Mouse (Mus musculus): Measurements from ENCODE around the gene Gm45618. TPM values are rescaled to one million over a fixed set of nuclear protein-coding genes. Genes with fewer than 3 reads are reported as not detected.
"Not testable (repeated sequence)": the region's sequence is repeated elsewhere in the genome, so short reads cannot be mapped to it uniquely, and the experiment has no call there.

Gene Gm45618
- polyA plus RNA-seq (2016; fragmentation: Nextera tagmentation; extraction: Ambion mirVana) = not detected in 2 replicates

- H3K36me3 ChIP-seq; H3K4me3 ChIP-seq; H3K9me3 ChIP-seq; H3K27ac ChIP-seq; H3K27me3 ChIP-seq; H3K4me2 ChIP-seq (replicated peaks); H3K9ac ChIP-seq; ATAC-seq (ENCODE audit: insufficient number of reproducible peaks, insufficient read depth, low FRiP score, low TSS enrichment); H3K4me1 ChIP-seq: not testable (repeated sequence)
- WGBS = 91% methylated on average over 1 of the region's 1 CpGs
Measured at GRCm38 (mm10) chr7:142120629-142121028, at the start of gene Gm45618. Gm45618 (minus strand) TSS chr7:142120729.

GRCm38 (mm10) chr7:142169836-142170235 is 49.3 kb upstream of the Gm45618 start:
- H3K4me2 ChIP-seq (replicated peaks) = no peak overlapping the region
- no peak for ATAC-seq (ENCODE audit: insufficient number of reproducible peaks, insufficient read depth, low FRiP score, low TSS enrichment)
- H3K27ac ChIP-seq = no peak overlapping the region
- H3K36me3 ChIP-seq = no peaks in the 10 kb centered on the region
- no peak overlapping the region for H3K4me3 ChIP-seq
- H3K4me1 ChIP-seq = no peaks in the 10 kb centered on the region
- WGBS = 43% methylated on average over 3 of the region's 3 CpGs
- no peak overlapping the region for H3K9ac ChIP-seq
- H3K9me3 ChIP-seq = no peaks in the 10 kb centered on the region
- no peaks in the 10 kb centered on the region for H3K27me3 ChIP-seq

DNA sequence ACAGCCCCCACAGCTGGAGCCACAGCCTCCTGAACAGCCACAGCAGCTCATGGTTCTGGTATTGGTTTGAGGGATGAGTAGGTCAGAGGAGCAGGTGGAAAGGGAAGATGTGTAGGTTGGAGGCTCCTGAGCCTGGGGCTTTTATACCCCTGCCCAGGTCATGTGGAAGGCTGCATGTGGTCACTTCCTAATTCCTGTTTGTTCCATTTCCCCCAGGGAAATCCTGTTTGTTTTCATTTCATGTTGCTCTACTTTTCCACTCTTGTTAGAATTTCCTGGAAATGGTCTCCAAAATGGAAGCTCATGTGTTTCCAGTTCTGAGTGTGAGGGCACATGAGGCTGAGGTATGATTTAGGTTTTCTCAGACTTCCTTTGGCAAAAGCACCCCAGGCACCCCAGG is 45.1 kb upstream of the Gm45618 start, which contains the start of gene Gm4553:
Gene Gm4553 (minus strand): TSS at position 101 of the 400 bp plus-strand sequence.
- H3K4me2 ChIP-seq (replicated peaks); H3K27ac ChIP-seq; H3K4me3 ChIP-seq; H3K9me3 ChIP-seq; H3K36me3 ChIP-seq; H3K9ac ChIP-seq; ATAC-seq (ENCODE audit: insufficient number of reproducible peaks, insufficient read depth, low FRiP score, low TSS enrichment); H3K27me3 ChIP-seq; H3K4me1 ChIP-seq: not testable (repeated sequence)

DNA sequence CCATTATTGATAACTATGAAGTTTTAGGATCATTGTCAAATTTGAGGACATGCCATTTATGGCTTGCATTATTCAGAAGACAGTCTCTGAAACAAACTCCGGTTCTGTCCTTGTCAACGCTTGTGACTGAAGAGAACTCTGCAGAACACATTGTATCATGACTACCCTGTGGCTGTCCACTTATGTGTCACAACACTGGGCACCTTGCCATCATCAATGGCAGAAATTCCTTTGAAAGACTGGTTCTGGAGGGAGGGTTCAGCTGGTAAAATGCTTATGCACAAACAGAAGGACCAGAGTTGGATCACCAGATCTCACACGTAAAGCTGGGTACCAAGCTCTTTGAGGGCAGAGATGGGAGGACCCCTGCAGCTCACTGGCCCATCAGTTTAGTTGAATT is 38.8 kb upstream of the Gm45618 start:
- Histone ChIP-seq H3K9ac (no peak overlapping the region), H3K27me3 (no peaks in the 10 kb centered on the region), H3K27ac (no peak overlapping the region), H3K9me3 (no peaks in the 10 kb centered on the region), H3K4me1 (no peaks in the 10 kb centered on the region), H3K4me3 (no peak overlapping the region), H3K4me2 (replicated peaks) (no peak overlapping the region), H3K36me3 (no peaks in the 10 kb centered on the region)
- no peak for ATAC-seq (ENCODE audit: insufficient number of reproducible peaks, insufficient read depth, low FRiP score, low TSS enrichment)
- 93% methylated on average over 3 of the region's 3 CpGs for WGBS

GRCm38 (mm10) chr7:142157013-142157412 is 36.5 kb upstream of the Gm45618 start, which contains the start of gene Gm29735:
Gm29735 (minus strand) TSS chr7:142157113.
- H3K4me3 ChIP-seq; H3K4me2 ChIP-seq (replicated peaks); ATAC-seq (ENCODE audit: insufficient number of reproducible peaks, insufficient read depth, low FRiP score, low TSS enrichment); H3K9ac ChIP-seq; H3K4me1 ChIP-seq; H3K36me3 ChIP-seq; H3K27ac ChIP-seq; H3K9me3 ChIP-seq; H3K27me3 ChIP-seq: not testable (repeated sequence)
- WGBS = 47% methylated on average over 2 of the region's 2 CpGs

GRCm38 (mm10) chr7:142155308-142155707 is 34.8 kb upstream of the Gm45618 start:
- Histone ChIP-seq H3K4me3 (no peak overlapping the region), H3K4me1 (no peaks in the 10 kb centered on the region), H3K27me3 (no peaks in the 10 kb centered on the region), H3K36me3 (no peaks in the 10 kb centered on the region), H3K27ac (no peak overlapping the region), H3K4me2 (replicated peaks) (no peak overlapping the region), H3K9ac (no peak overlapping the region), H3K9me3 (no peaks in the 10 kb centered on the region)
- WGBS = 61% methylated on average over 1 of the region's 1 CpGs
- ATAC-seq (ENCODE audit: insufficient number of reproducible peaks, insufficient read depth, low FRiP score, low TSS enrichment) = no peak

- Histone ChIP-seq H3K27me3 (no peaks in the 10 kb centered on the region), H3K9ac (no peak overlapping the region), H3K27ac (no peak overlapping the region), H3K4me1 (no peaks in the 10 kb centered on the region), H3K4me3 (no peak overlapping the region), H3K9me3 (no peaks in the 10 kb centered on the region), H3K36me3 (no peaks in the 10 kb centered on the region), H3K4me2 (replicated peaks) (no peak overlapping the region)
- no peak for ATAC-seq (ENCODE audit: insufficient number of reproducible peaks, insufficient read depth, low FRiP score, low TSS enrichment)
- 75% methylated on average over 4 of the region's 4 CpGs for WGBS
Measured at GRCm38 (mm10) chr7:142152191-142152590, 31.7 kb upstream of the Gm45618 start.

- Histone ChIP-seq H3K27me3 (peaks cover 3% of the 10 kb centered on the region; the same call in 1 of the 2 replicates), H3K27ac (no peak overlapping the region), H3K9me3 (no peaks in the 10 kb centered on the region), H3K4me3 (no peak overlapping the region), H3K4me2 (replicated peaks) (no peak overlapping the region), H3K9ac (no peak overlapping the region), H3K36me3 (no peaks in the 10 kb centered on the region), H3K4me1 (no peaks in the 10 kb centered on the region)
- ATAC-seq (ENCODE audit: insufficient number of reproducible peaks, insufficient read depth, low FRiP score, low TSS enrichment) = no peak
Measured at GRCm38 (mm10) chr7:142148633-142149032, 28.1 kb upstream of the Gm45618 start.

GRCm38 (mm10) chr7:142146033-142146432 is 25.5 kb upstream of the Gm45618 start:
- Histone ChIP-seq H3K27ac (no peak overlapping the region), H3K4me2 (replicated peaks) (no peak overlapping the region), H3K27me3 (peaks cover 3% of the 10 kb centered on the region; the same call in 1 of the 2 replicates), H3K9me3 (no peaks in the 10 kb centered on the region), H3K36me3 (no peaks in the 10 kb centered on the region), H3K4me1 (no peaks in the 10 kb centered on the region), H3K9ac (no peak overlapping the region), H3K4me3 (no peak overlapping the region)
- WGBS = 0% methylated on average over 1 of the region's 1 CpGs
- no peak for ATAC-seq (ENCODE audit: insufficient number of reproducible peaks, insufficient read depth, low FRiP score, low TSS enrichment)

- Histone ChIP-seq H3K9ac (no peak overlapping the region), H3K27me3 (peaks cover 3% of the 10 kb centered on the region; the same call in 1 of the 2 replicates), H3K27ac (no peak overlapping the region), H3K36me3 (no peaks in the 10 kb centered on the region), H3K4me1 (no peaks in the 10 kb centered on the region), H3K9me3 (no peaks in the 10 kb centered on the region), H3K4me3 (no peak overlapping the region), H3K4me2 (replicated peaks) (no peak overlapping the region)
- 36% methylated on average over 4 of the region's 4 CpGs for WGBS
- no peak for ATAC-seq (ENCODE audit: insufficient number of reproducible peaks, insufficient read depth, low FRiP score, low TSS enrichment)
Measured at GRCm38 (mm10) chr7:142145413-142145940, 24.9 kb upstream of the Gm45618 start.

DNA sequence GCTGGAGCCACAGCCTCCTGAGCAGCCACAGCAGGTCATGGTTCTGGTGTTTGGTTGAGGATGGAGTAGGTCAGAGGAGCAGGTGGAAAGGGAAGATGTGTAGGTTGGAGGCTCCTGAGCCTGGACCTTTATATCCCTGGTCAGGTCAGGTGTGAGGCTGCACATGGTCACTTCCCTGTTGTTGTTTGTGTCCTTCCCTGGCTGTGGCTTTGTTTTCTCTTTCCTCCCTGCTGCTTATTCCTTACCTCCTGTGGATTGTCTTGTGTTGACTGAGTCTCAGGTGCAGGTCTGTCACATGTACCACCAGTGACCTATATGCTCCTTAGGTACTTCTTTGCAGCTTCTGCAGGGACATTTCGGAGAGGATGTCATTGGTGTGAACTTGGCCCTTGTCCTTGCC is 24.0 kb upstream of the Gm45618 start, which contains the start of gene Gm45337:
Gene Gm45337 (minus strand): TSS at position 101 of the 400 bp plus-strand sequence.
- Histone ChIP-seq H3K9ac (no peak within 1 kb of the TSS), H3K4me1 (no peaks in the 10 kb centered on the region), H3K27ac (no peak within 1 kb of the TSS), H3K9me3 (no peaks in the 10 kb centered on the region), H3K36me3 (no peaks in the 10 kb centered on the region), H3K4me3 (no peak within 1 kb of the TSS), H3K27me3 (peaks cover 3% of the 10 kb centered on the region; the same call in 1 of the 2 replicates), H3K4me2 (replicated peaks) (no peak within 1 kb of the TSS)
- 84% methylated on average over 1 of the region's 1 CpGs for WGBS
- ATAC-seq (ENCODE audit: insufficient number of reproducible peaks, insufficient read depth, low FRiP score, low TSS enrichment) = no peak

DNA sequence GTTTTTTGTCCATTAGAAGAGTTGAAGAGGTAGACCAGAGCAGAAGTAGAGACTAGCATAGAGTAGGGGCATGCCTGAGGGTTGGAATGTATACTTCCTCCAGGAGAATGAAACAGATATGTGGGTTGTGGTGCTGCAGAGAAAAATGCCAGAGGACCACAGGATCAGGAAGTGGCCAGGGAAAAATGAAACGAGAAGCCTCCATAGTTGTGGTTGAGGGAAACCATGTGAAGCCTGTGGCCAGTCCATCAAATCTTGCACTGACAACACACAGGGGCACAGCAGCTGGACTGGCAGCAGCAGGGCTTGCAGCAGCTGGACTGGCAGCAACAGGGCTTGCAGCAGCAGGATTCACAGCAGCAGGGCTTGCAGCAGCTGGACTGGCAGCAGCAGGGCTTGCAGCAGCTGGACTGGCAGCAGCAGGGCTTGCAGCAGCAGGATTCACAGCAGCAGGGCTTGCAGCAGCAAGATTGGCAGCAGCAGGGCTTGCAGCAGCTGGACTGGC is 23.0 kb upstream of the Gm45618 start:
- H3K9ac ChIP-seq; H3K9me3 ChIP-seq; H3K36me3 ChIP-seq; ATAC-seq (ENCODE audit: insufficient number of reproducible peaks, insufficient read depth, low FRiP score, low TSS enrichment); H3K4me3 ChIP-seq; H3K4me1 ChIP-seq; H3K4me2 ChIP-seq (replicated peaks); H3K27ac ChIP-seq; H3K27me3 ChIP-seq: not testable (repeated sequence)
- 24% methylated on average over 1 of the region's 1 CpGs for WGBS
